Mouse (Mus musculus) liver, adult (tissue): ENCODE data around the gene Gm20812.
"Not testable (repeated sequence)": the region's sequence is repeated elsewhere in the genome, so short reads cannot be mapped to it uniquely, and the experiment has no call there.

Experiments
- GATA4 ChIP-seq: IDR thresholded peaks from 2 replicates; pipeline ENCODE4 v1.6.1; 2014; ENCODE audit warnings: mild to moderate bottlenecking, low read length; ENCODE audit not compliant: insufficient replicate concordance

Gm20812 gene

GRCm38 (mm10) chrY:12381681-12382080 lies at the start of gene Gm20812:
Gene Gm20812, plus strand, starts transcription at chrY:12381981.
- TF ChIP-seq GATA4, result not testable (repeated sequence)
